Mouse (Mus musculus): ENCODE measurements around the gene Nrm.

Nrm gene

GRCm38 (mm10) chr17:35861198-35861857 is at the start of gene Nrm:
Gene Nrm, plus strand, starts transcription at chr17:35861318.
- DNase-seq (ENCODE audit: low spot score in 2 of 2), result peak; percentile 85 to 86

- no peak for DNase-seq (ENCODE audit: low spot score in 2 of 2)
These were observed 48.8 kb upstream of the Nrm start for GRCm38 (mm10) chr17:35812307-35812706.

- DNase-seq (ENCODE audit: low spot score in 2 of 2), result no peak
These were observed 48.4 kb upstream of the Nrm start for GRCm38 (mm10) chr17:35812736-35813135.

GRCm38 (mm10) chr17:35813245-35813647 is 47.9 kb upstream of the Nrm start:
- no peak for DNase-seq (ENCODE audit: low spot score in 2 of 2)

GRCm38 (mm10) chr17:35813653-35814052 is 47.5 kb upstream of the Nrm start:
- no peak for DNase-seq (ENCODE audit: low spot score in 2 of 2)

GRCm38 (mm10) chr17:35814678-35815077 is 46.4 kb upstream of the Nrm start:
- no peak for DNase-seq (ENCODE audit: low spot score in 2 of 2)

- DNase-seq (ENCODE audit: low spot score in 2 of 2), result no peak
These were observed 45.3 kb upstream of the Nrm start for GRCm38 (mm10) chr17:35815836-35816235.

- DNase-seq (ENCODE audit: low spot score in 2 of 2), result no peak
These were observed 44.4 kb upstream of the Nrm start for GRCm38 (mm10) chr17:35816686-35817085.

GRCm38 (mm10) chr17:35817226-35817625 is 43.9 kb upstream of the Nrm start:
- no peak for DNase-seq (ENCODE audit: low spot score in 2 of 2)

- DNase-seq (ENCODE audit: low spot score in 2 of 2), result no peak
These were observed 41.0 kb upstream of the Nrm start for GRCm38 (mm10) chr17:35820111-35820510.

GRCm38 (mm10) chr17:35821439-35822430 is 39.4 kb upstream of the Nrm start, which contains the start of gene Ier3:
Gene Ier3, plus strand, starts transcription at chr17:35821684.
- peak; percentile 43 to 51 for DNase-seq (ENCODE audit: low spot score in 2 of 2)

- no peak for DNase-seq (ENCODE audit: low spot score in 2 of 2)
These were observed 38.6 kb upstream of the Nrm start for GRCm38 (mm10) chr17:35822564-35822963.

- DNase-seq (ENCODE audit: low spot score in 2 of 2), result peak; percentile 60 to 63
These were observed 37.9 kb upstream of the Nrm start, which contains the start of gene Flot1 for GRCm38 (mm10) chr17:35822964-35823937. Gene Flot1, plus strand, starts transcription at chr17:35823230.

- no peak for DNase-seq (ENCODE audit: low spot score in 2 of 2)
These were observed 36.7 kb upstream of the Nrm start for GRCm38 (mm10) chr17:35824402-35824801.

- DNase-seq (ENCODE audit: low spot score in 2 of 2), result no peak
These were observed 35.8 kb upstream of the Nrm start for GRCm38 (mm10) chr17:35825109-35825850.

GRCm38 (mm10) chr17:35829737-35830136 is 31.4 kb upstream of the Nrm start:
- DNase-seq (ENCODE audit: low spot score in 2 of 2), result peak; percentile 73 to 77

- no peak for DNase-seq (ENCODE audit: low spot score in 2 of 2)
These were observed 28.5 kb upstream of the Nrm start for GRCm38 (mm10) chr17:35832400-35833238.

GRCm38 (mm10) chr17:35833239-35833751 is 27.8 kb upstream of the Nrm start:
- no peak for DNase-seq (ENCODE audit: low spot score in 2 of 2)

GRCm38 (mm10) chr17:35833894-35834293 is 27.2 kb upstream of the Nrm start:
- no peak for DNase-seq (ENCODE audit: low spot score in 2 of 2)
